Mouse (Mus musculus) CH12.LX (cell line): Measurements from ENCODE around the gene Calm4.

Experiments
- GABPA ChIP-seq: IDR thresholded peaks from 2 replicates; pipeline ENCODE4 v1.6.1; 2012; ENCODE audit warnings: low read depth, low read length, improper control_type of control experiment, inconsistent platforms; ENCODE audit not compliant: insufficient replicate concordance
- POLR2A ChIP-seq: IDR thresholded peaks from 2 replicates; pipeline ENCODE4 v1.6.1; 2011; ENCODE audit warnings: low read depth, mild to moderate bottlenecking, improper control_type of control experiment, low read length
- TCF12 ChIP-seq: IDR thresholded peaks from 2 replicates; pipeline ENCODE4 v1.6.1; 2014; ENCODE audit warnings: low read depth, mild to moderate bottlenecking, inconsistent platforms, low read length, improper control_type of control experiment
- UBTF ChIP-seq: IDR thresholded peaks from 2 replicates; pipeline ENCODE4 v1.6.1; 2012; ENCODE audit warnings: low read depth, mild to moderate bottlenecking, inconsistent platforms, low read length, improper control_type of control experiment, moderate library complexity

- TF ChIP-seq POLR2A (no peak), UBTF (no peak), GABPA (no peak), TCF12 (no peak)
Measured at GRCm38 (mm10) chr13:3831994-3832393, 5.6 kb upstream of the Calm4 start.
